Mouse (Mus musculus): ENCODE measurements around the gene Tcfl5. TPM values are rescaled to one million over a fixed set of nuclear protein-coding genes. Genes with fewer than 3 reads are reported as not detected.

Tcfl5 gene
- total and polyA plus RNA-seq, 3 experiments, result 0.05 TPM; not detected in 2

DNA sequence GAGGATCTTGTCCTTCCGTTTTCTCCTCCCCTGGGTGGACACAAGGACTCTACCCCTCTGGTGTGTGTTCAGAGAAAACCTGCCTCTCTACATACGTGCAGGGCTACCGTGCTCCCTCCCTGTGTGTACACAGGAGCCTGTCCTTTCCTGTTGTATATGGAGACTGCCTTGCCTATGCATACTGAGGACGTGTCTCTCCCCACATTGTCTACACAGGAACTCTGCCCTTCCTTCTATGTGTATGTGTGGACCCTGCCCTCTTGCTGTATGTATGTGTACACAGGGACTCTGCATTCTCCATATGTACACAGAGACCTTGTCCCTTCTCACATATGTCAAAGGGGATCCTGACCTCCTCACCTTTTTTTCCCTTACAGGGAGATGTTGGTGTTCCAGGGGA lies 32.2 kb downstream of the Tcfl5 start:
- no peak for ATAC-seq (ENCODE audit: extremely low read depth, insufficient number of reproducible peaks, low FRiP score, poor library complexity, severe bottlenecking)
- Histone ChIP-seq H3K4me1 (ENCODE audit: insufficient read depth, low read depth, low read length) (no peaks in the 10 kb centered on the region), H3K36me3 (replicated peaks) (no peaks in the 10 kb centered on the region), H3K4me3 (ENCODE audit: low read depth, low read length) (no peak overlapping the region), H3K27me3 (ENCODE audit: insufficient read depth, low read length) (peaks cover 38% of the 10 kb centered on the region), H3K9me3 (replicated peaks) (no peaks in the 10 kb centered on the region)
- no peak for DNase-seq (ENCODE audit: low spot score)
- TF ChIP-seq POLR2AphosphoS5 (IDR thresholded peaks at IDR 0.05; ENCODE audit: insufficient replicate concordance, low read depth, low read length) (no peak), TAL1 (conservative IDR thresholded peaks at IDR 0.05; ENCODE audit: low read depth, low read length) (no peak), GATA1 (IDR thresholded peaks at IDR 0.05; ENCODE audit: borderline replicate concordance, low read length) (no peak), CTCF (IDR thresholded peaks at IDR 0.05; ENCODE audit: low read depth, low read length) (no peak), GATA2 (IDR thresholded peaks at IDR 0.05; ENCODE audit: borderline replicate concordance, low read depth, low read length) (no peak)

DNA sequence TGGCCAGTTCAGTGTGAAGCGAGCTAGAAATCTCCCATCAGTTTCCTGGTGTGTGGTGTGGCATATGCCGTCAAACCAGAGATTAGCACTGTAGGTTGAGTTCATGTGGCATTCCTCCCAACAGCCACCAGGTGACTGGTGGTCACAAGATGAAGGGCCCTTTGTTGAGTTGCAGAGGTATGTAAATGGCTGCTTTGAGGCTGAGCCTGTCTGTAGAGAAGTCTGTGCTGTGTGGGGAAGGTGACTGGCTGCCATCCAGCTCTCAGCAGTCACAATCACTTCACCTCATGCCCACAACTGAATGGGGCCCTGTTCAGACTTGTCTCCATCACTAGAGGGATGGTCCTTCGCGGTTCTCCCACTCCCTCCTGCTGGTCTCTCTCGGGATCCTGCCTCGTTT lies 37.7 kb downstream of the Tcfl5 start:
- Histone ChIP-seq H3K27me3 (ENCODE audit: insufficient read depth, low read length) (peaks cover 64% of the 10 kb centered on the region), H3K36me3 (replicated peaks) (no peaks in the 10 kb centered on the region), H3K4me3 (ENCODE audit: low read depth, low read length) (no peak overlapping the region), H3K4me1 (ENCODE audit: insufficient read depth, low read depth, low read length) (no peaks in the 10 kb centered on the region; the same call in 1 of the 2 replicates), H3K9me3 (replicated peaks) (no peaks in the 10 kb centered on the region)
- TF ChIP-seq TAL1 (conservative IDR thresholded peaks at IDR 0.05; ENCODE audit: low read depth, low read length) (no peak), GATA1 (IDR thresholded peaks at IDR 0.05; ENCODE audit: borderline replicate concordance, low read length) (no peak), GATA2 (IDR thresholded peaks at IDR 0.05; ENCODE audit: borderline replicate concordance, low read depth, low read length) (no peak), POLR2AphosphoS5 (IDR thresholded peaks at IDR 0.05; ENCODE audit: insufficient replicate concordance, low read depth, low read length) (no peak), CTCF (IDR thresholded peaks at IDR 0.05; ENCODE audit: low read depth, low read length) (no peak)
- DNase-seq (ENCODE audit: low spot score), result no peak
- ATAC-seq (ENCODE audit: extremely low read depth, insufficient number of reproducible peaks, low FRiP score, poor library complexity, severe bottlenecking), result no peak

DNA sequence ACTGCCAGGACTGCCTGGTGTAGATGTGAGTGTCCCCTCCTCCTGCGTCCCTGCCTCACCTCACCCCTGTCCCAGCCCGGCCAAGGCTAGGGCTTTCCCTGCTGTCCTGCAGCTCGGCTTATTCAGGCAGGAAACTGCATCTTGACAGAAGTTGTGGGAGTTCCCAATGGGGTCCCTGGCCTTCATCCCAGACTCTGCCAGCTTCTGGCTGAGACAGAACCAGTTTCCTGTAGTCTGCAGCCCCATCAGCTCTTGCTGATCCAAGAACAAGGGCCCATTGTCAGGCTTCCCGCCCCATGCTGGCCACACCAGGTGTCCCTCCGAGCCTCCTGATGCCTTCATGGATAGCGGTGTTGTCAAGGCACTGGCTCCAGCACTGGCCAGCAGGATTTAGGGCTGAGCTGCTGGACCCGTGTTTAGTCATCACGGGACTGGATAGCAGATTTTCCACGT lies 41.9 kb downstream of the Tcfl5 start:
- TF ChIP-seq GATA1 (IDR thresholded peaks at IDR 0.05; ENCODE audit: borderline replicate concordance, low read length) (no peak), GATA2 (IDR thresholded peaks at IDR 0.05; ENCODE audit: borderline replicate concordance, low read depth, low read length) (no peak), CTCF (IDR thresholded peaks at IDR 0.05; ENCODE audit: low read depth, low read length) (no peak), POLR2AphosphoS5 (IDR thresholded peaks at IDR 0.05; ENCODE audit: insufficient replicate concordance, low read depth, low read length) (no peak), TAL1 (conservative IDR thresholded peaks at IDR 0.05; ENCODE audit: low read depth, low read length) (no peak)
- H3K4me3 ChIP-seq (ENCODE audit: low read depth, low read length), result no peak overlapping the region
- H3K27me3 ChIP-seq (ENCODE audit: insufficient read depth, low read length), result peaks cover 45% of the 10 kb centered on the region
- no peak for ATAC-seq (ENCODE audit: extremely low read depth, insufficient number of reproducible peaks, low FRiP score, poor library complexity, severe bottlenecking)
- H3K36me3 ChIP-seq (replicated peaks), result peaks cover 17% of the 10 kb centered on the region
- no peaks in the 10 kb centered on the region for H3K9me3 ChIP-seq (replicated peaks)
- H3K4me1 ChIP-seq (ENCODE audit: insufficient read depth, low read depth, low read length), result no peaks in the 10 kb centered on the region; the same call in 1 of the 2 replicates
- no peak for DNase-seq (ENCODE audit: low spot score)

DNA sequence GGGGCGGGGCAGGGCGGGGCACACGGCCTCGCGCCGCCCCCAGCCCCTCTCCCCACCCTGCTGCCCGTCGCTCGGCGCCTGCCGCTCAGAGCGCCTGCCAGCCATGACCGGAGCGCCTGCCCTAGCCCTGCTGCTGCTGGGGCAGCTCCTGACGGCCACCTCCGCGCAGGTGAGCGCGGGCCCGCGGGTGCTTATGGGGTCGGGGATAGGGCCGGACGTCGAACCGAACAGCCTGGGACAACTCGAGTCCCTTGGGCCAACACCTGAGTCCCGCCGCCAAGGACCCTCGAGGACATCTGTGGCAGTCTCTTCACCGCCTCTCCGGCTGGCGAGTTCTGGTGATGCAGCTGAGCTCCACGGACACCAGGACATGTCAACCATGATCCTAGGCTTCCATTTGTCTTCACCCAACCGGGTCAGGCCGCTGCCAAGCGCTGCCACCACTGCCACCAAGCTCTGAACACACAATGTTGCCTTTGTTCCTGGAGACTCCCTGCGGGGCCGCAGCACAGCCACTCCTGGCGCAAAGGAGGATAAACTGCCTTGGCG lies 44.3 kb downstream of the Tcfl5 start:
- peaks cover 2% of the 10 kb centered on the region; the same call in 1 of the 2 replicates for H3K4me1 ChIP-seq (ENCODE audit: insufficient read depth, low read depth, low read length)
- no peak overlapping the region for H3K4me3 ChIP-seq (ENCODE audit: low read depth, low read length)
- no peak for DNase-seq (ENCODE audit: low spot score)
- no peak for ATAC-seq (ENCODE audit: extremely low read depth, insufficient number of reproducible peaks, low FRiP score, poor library complexity, severe bottlenecking)
- peaks cover 39% of the 10 kb centered on the region for H3K36me3 ChIP-seq (replicated peaks)
- no peak for TF ChIP-seq GATA2 (IDR thresholded peaks at IDR 0.05; ENCODE audit: borderline replicate concordance, low read depth, low read length)
- TF ChIP-seq POLR2AphosphoS5 (IDR thresholded peaks at IDR 0.05; ENCODE audit: insufficient replicate concordance, low read depth, low read length), result no peak
- TF ChIP-seq GATA1 (IDR thresholded peaks at IDR 0.05; ENCODE audit: borderline replicate concordance, low read length), result no peak
- no peak for TF ChIP-seq CTCF (IDR thresholded peaks at IDR 0.05; ENCODE audit: low read depth, low read length)
- TF ChIP-seq TAL1 (conservative IDR thresholded peaks at IDR 0.05; ENCODE audit: low read depth, low read length), result no peak
- no peaks in the 10 kb centered on the region for H3K9me3 ChIP-seq (replicated peaks)
- H3K27me3 ChIP-seq (ENCODE audit: insufficient read depth, low read length), result peaks cover 28% of the 10 kb centered on the region

DNA sequence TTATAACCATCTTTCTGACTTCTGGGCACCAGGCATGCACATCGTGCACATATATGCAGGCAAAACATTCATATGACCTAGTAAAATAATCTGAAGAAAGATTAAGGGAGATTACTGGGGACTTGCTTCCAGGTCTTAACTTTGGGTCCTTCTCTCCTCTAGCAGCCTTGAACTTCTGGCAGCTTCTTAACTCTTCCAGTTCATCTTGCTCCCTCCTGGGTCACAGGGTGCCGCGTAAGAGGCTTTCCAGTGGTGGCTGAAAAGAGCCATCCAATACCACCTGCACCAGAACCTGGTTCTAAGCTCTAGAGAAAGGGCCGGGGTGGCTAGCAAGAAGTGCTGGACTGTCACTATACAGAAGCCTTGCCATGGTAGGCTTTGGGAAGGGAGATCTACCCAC lies 45.0 kb downstream of the Tcfl5 start, which contains the start of gene Col9a3:
Col9a3 (plus strand) TSS at position 301 of the 400 bp plus-strand sequence.
- peaks cover 2% of the 10 kb centered on the region; the same call in 1 of the 2 replicates for H3K4me1 ChIP-seq (ENCODE audit: insufficient read depth, low read depth, low read length)
- no peaks in the 10 kb centered on the region for H3K9me3 ChIP-seq (replicated peaks)
- no peak within 1 kb of the TSS for H3K4me3 ChIP-seq (ENCODE audit: low read depth, low read length)
- peaks cover 47% of the 10 kb centered on the region for H3K36me3 ChIP-seq (replicated peaks)
- ATAC-seq (ENCODE audit: extremely low read depth, insufficient number of reproducible peaks, low FRiP score, poor library complexity, severe bottlenecking) (no peak), DNase-seq (ENCODE audit: low spot score) (no peak)
- peaks cover 23% of the 10 kb centered on the region for H3K27me3 ChIP-seq (ENCODE audit: insufficient read depth, low read length)
- TF ChIP-seq POLR2AphosphoS5 (IDR thresholded peaks at IDR 0.05; ENCODE audit: insufficient replicate concordance, low read depth, low read length) (no peak), TAL1 (conservative IDR thresholded peaks at IDR 0.05; ENCODE audit: low read depth, low read length) (no peak), GATA2 (IDR thresholded peaks at IDR 0.05; ENCODE audit: borderline replicate concordance, low read depth, low read length) (no peak), GATA1 (IDR thresholded peaks at IDR 0.05; ENCODE audit: borderline replicate concordance, low read length) (no peak)

DNA sequence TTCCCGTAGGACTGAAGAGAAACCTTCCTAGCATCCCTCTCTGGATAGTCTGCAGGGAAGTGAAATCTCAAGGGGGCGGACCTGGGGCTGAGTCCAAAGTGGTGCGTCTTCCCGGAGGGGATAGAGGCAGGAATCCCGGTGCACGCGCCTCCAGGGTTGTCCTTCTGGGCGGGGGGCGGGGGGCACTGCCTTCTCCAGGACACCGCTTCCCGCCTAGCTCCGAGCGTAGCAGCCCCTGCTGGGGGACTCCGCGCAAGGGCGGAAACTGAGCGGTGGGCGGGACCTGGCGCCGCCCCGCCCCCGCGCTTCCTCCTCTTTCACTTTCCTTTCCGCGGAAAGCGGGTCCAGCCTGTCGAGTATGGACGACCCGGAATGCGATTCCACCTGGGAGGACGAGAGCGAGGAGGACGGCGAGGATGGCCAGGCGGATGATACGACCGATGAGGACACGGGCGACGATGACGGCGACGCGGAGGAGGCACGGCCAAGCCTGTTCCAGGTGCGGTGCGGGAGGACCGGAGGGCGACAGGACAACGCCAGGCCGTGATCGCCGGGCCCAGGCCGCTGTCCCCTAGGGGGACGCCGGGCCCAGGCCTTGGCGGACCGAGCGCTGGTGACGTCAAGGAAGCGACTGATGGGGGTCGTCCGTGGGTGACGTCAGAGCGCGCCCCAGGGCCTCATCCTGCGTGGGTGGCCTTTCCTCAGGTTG lies 53.2 kb downstream of the Tcfl5 start, which contains the start of gene Ogfr:
Ogfr (plus strand) TSS at position 123 of the 709 bp plus-strand sequence.
- Histone ChIP-seq H3K4me3 (ENCODE audit: low read depth, low read length) (peak within 1 kb of the TSS; percentile 100), H3K4me1 (ENCODE audit: insufficient read depth, low read depth, low read length) (peaks cover 47% of the 10 kb centered on the region), H3K27me3 (ENCODE audit: insufficient read depth, low read length) (no peaks in the 10 kb centered on the region), H3K9me3 (replicated peaks) (no peaks in the 10 kb centered on the region), H3K36me3 (replicated peaks) (peaks cover 77% of the 10 kb centered on the region)
- no peak for TF ChIP-seq CTCF (IDR thresholded peaks at IDR 0.05; ENCODE audit: low read depth, low read length)
- no peak for TF ChIP-seq POLR2AphosphoS5 (IDR thresholded peaks at IDR 0.05; ENCODE audit: insufficient replicate concordance, low read depth, low read length)
- TF ChIP-seq TAL1 (conservative IDR thresholded peaks at IDR 0.05; ENCODE audit: low read depth, low read length), result no peak
- no peak for TF ChIP-seq GATA2 (IDR thresholded peaks at IDR 0.05; ENCODE audit: borderline replicate concordance, low read depth, low read length)
- TF ChIP-seq GATA1 (IDR thresholded peaks at IDR 0.05; ENCODE audit: borderline replicate concordance, low read length), result no peak
- peak; percentile 68 for ATAC-seq (ENCODE audit: extremely low read depth, insufficient number of reproducible peaks, low FRiP score, poor library complexity, severe bottlenecking)
- peak; percentile 94 for DNase-seq (ENCODE audit: low spot score)

Measured in G1E (cell line).